Mouse (Mus musculus): ENCODE results near the gene Vmn1r82.

The Vmn1r82 gene

DNA sequence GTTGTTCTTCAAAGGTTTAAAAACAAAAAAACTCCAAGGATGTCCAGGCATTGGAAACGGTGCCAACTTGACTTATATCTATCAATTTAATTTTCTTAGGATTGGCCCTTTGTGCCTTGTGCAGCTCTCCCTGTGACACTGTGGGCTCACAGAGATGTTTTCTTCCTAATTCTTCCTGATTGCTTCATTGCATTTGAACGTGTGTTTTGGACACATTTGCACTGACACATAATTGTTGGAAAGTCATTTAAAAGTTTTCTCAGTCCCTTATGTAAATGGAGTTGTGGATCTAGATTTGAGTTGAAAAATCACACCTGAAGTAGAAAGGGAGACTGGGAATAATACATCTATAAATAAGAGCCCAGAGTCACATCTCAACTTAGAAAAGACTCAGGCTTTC lies at the start of gene Vmn1r82:
TSS of gene Vmn1r82 (plus strand) at position 301 of the 400 bp plus-strand sequence.
- DNase-seq (ENCODE audit: low spot score in 2 of 2), result no peak

DNA sequence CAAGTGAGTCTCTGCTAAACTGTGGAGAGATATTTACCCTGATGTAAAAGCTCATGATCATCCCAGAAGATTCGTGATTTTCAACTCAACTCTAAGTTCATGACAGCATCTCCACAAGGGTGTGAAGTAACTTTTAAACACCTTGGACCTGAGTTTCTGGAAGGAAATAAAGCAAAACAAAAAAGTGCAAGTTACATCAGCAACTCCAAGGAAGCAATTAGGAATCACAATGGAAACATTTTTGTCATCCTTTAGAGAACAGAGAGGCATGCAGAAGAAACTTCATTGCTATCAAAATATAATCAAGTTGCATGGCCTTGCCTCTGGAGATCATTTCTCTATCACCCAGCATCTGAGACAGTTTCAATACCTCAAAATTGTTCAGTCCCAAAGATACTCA lies 32.1 kb upstream of the Vmn1r82 start, which contains the start of gene Vmn1r81:
TSS of gene Vmn1r81 (minus strand) at position 101 of the 400 bp plus-strand sequence.
- DNase-seq (ENCODE audit: low spot score in 2 of 2), result no peak

DNA sequence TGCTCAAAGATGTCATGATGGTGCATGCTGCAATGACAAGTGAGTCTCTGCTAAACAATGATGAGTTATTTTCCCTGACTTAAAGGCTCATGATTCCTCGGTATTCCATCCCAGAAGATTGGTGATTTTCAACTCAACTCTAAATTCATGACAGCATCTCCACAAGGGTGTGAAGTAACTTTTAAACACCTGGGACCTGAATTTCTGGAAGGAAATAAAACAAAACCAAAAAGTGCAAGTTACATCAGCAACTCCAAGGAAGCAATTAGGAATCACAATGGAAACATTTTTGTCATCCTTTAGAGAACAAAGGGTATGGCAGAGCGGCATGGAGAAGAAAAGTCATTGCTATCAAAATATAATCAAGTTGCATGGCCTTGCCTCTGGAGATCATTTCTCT lies 29.2 kb downstream of the Vmn1r82 start, which contains the start of gene Vmn1r83:
TSS of gene Vmn1r83 (minus strand) at position 101 of the 400 bp plus-strand sequence.
- no peak for DNase-seq (ENCODE audit: low spot score in 2 of 2)

All from right cerebral cortex, postnatal 36 days (tissue).